Mouse (Mus musculus) 416B (cell line): ENCODE data around the gene Usp47.
"Not testable (repeated sequence)": the region's sequence is repeated elsewhere in the genome, so short reads cannot be mapped to it uniquely, and the experiment has no call there.

Source experiments
- DNase-seq: peaks from one replicate; pipeline ENCODE4 v3.0.0; 2011; ENCODE audit warnings: low read depth

The Usp47 gene

GRCm38 (mm10) chr7:112040271-112040670, 17.0 kb downstream of the Usp47 start:
- peak; percentile 78 for DNase-seq

GRCm38 (mm10) chr7:112042758-112043157, 19.5 kb downstream of the Usp47 start:
- DNase-seq = peak; percentile 94

DNA sequence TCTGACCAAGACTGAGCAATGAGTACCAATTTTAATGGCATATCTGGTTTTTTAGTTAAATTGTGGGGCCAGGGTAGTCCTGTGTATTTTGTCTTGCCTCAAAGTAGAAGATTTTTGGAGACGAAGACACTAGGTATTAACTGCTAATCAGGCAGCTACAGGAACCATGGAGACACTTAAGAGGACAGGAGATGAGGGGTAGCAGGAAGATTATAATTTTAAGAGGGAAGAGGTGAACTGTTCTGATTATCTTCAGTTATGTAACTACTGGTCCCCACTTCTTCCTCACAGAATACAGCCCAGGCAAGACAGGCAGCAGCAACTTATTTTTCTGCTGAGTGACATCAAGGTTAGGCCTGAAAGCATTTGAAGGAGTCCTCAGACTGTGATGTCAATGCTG, 21.9 kb downstream of the Usp47 start:
- DNase-seq = no peak

- DNase-seq = peak; percentile 30
Observed at GRCm38 (mm10) chr7:112045794-112046388, 22.6 kb downstream of the Usp47 start.

GRCm38 (mm10) chr7:112048643-112049042, 25.3 kb downstream of the Usp47 start:
- DNase-seq = no peak

DNA sequence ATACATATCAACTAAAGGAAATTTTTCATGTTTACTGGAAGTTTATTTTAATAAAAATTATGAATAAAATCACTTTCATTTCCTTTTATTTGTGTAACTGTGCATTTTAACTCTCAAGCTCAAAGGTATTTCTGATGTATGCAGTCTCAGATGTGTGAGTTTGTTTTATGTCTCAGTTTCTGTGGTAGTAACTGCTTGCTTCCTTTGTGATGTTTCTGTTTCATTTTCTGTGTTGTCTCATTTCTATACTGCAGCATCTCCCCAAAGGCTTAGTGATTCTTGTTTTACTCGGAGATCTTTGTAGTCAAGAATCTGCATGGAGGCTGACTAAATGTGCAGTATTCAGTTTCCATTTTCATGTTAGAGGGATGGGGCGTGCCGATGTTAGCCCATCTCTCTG, 30.4 kb downstream of the Usp47 start:
- no peak for DNase-seq

- DNase-seq = peak; percentile 90
Observed at GRCm38 (mm10) chr7:112055901-112056625, 32.8 kb downstream of the Usp47 start.

- DNase-seq = no peak
Observed at GRCm38 (mm10) chr7:112074868-112075267, 51.6 kb downstream of the Usp47 start.

DNA sequence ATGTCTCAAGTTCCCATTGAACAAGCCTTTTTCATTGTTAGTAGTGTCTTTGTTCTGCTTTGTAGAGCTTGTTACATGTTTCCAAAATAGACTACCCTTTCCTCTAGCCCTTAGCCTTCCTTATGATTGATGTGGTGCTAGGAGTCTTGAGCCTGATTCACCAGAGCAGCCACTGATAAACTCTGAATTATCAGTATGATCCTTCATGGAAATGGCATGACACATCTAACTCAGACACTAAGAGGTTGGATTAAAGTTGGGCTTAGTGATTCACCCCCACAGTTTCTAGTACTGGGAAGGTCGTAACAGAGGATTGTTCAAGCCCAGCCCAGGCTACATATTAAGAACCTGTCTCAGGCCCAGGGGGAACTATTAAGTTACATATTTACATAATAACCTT, 59.3 kb downstream of the Usp47 start:
- no peak for DNase-seq

GRCm38 (mm10) chr7:112084222-112084621, 60.9 kb downstream of the Usp47 start:
- DNase-seq = no peak

DNA sequence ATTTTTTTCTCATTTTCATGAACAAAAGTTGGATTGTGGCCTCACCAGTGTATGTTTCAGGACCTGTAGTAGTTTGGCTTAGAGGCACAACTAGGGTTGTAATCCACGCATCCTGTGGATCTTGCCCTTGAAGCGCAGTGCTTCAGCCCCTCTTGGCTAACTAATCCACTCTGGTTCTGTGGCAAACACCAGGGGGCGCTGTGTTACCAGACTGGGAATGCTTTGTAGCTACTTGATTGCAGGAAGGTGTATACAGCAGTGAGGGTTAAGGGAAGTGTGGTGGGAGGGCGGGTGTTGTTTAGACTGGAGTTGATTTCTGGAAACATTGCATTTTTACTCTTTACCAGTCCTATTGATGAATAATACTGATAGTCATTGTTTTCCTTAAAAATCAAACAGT, 61.8 kb downstream of the Usp47 start:
- peak; percentile 79 for DNase-seq

DNA sequence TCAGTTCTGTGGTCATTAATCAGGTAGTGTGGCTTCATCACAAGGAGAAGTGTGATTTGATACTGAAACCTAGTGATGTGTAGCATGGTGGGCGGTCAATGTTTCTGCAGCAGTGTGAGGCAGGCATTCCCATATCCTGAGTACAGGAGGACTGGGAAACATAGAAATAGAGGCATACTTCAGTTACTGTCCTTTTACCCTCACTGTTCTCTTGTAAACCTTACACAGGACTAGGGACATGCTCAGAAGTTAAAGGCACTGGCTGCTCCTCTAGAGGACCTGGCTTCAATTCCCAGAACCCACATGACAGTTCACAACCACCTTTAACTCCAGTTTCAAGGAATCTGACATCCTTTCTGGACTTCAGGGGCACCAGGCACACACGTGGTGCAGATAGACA, 62.9 kb downstream of the Usp47 start:
- DNase-seq = no peak

GRCm38 (mm10) chr7:112094923-112095322, 71.6 kb downstream of the Usp47 start:
- DNase-seq = not testable (repeated sequence)

DNA sequence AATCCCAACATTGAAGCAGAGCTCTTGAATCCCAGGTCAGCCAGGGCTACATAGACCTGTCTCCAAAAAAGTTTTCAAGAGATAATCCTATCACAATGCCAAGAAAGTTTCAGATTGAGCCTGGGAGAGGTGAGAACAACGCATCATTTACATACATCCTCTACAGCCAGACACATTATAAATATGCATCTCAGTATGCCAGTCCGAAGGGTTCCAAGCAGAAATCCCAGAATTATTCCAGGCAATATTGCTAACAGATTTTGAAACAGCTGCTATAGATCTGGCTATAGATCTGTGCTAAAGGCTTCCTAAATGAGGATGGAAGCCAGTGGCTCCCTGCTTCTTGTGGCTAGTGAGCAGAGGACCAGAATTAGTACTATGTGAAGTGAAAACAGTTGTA, 77.6 kb downstream of the Usp47 start:
- DNase-seq = no peak

GRCm38 (mm10) chr7:112102933-112103332, 79.6 kb downstream of the Usp47 start:
- peak; percentile 67 for DNase-seq

GRCm38 (mm10) chr7:112103816-112104215, 80.5 kb downstream of the Usp47 start:
- DNase-seq = no peak

GRCm38 (mm10) chr7:112108757-112109156, 85.5 kb downstream of the Usp47 start:
- no peak for DNase-seq

DNA sequence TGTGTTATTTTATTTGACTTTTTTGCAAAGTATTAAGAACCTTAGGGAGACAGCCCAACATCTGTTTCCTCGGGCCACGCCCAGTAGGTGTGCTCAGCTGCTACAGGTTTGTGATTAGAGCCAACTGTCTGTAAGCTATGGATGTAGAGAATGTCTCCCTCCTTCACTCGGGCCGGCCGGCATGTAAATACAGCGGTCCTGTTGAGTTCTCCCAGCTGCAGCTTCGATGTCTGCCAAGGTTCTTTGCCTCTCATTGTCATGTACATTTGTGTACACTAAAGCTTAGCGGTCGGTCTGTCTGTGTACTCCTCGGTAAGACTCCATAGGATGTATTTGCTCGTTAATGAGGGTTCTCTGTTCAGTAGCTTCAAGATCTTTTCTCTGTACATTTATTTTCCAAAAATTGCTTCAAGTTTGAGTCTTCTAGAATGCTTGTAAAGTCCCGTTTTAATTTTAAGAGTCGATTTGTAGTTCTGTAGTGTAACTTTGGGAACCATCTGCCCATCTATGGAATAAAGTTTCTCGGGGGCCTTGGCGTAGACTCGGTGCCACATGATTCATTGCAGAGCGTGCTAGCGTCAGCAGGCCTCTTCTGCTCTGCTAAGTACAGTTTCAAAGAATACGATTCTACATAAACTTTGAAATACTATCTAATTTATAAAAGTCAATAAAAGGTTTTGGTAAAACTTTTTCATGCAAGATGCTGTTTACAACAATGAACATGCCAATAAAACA, 87.5 kb downstream of the Usp47 start:
- no peak for DNase-seq

GRCm38 (mm10) chr7:112117501-112117900, 94.2 kb downstream of the Usp47 start:
- DNase-seq = no peak

- DNase-seq = no peak
Observed at GRCm38 (mm10) chr7:112118086-112118485, 94.8 kb downstream of the Usp47 start.

GRCm38 (mm10) chr7:112119248-112119647, 95.9 kb downstream of the Usp47 start:
- DNase-seq = no peak

DNA sequence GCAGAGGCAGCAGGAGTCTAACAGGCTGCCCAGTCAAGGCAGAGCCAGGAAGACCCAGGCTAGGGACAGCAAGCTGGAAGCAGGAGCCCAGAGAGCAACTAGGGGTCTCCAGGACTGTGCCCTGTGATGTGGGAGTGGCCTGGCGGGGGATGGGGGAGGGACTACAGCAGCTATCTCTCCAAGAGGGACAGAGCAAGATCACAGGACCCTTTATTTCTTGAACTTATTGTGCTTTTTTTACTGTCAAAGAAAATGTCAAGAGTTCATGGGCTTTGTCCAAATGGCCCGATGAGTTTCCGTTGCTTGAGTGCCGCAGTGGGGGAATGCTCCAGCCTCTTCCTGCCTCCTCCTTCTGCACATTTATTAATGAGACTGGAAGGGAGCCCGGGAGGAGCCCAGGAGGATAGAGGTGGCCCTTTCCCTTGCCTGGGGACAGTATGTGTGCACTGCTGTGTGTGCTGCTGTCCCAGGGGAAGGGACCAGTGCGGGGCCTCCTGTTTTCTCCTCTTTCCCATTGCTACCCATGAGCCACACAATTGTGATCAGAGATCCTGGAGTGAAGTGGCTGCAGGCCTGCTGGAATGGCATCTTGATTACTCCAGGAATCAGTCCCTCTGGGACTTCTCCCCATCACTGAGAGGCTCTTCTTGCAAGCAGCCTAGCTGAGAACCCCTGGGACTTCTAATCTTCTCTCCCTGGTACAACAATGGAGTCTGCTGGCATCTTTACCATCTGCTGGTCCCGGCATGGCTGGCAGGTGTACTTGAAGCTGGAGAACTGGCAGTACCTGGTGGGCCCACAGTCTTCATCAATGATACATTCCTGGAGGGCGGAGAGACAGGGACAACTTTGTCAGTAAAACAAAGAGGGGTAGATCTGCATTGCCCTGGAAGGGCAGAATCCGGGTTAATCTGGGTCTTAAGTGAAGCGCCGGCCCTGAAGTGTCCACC, 97.8 kb downstream of the Usp47 start:
- DNase-seq = no peak
